Mouse (Mus musculus): ENCODE results near the gene Syngr4. TPM values are rescaled to one million over a fixed set of nuclear protein-coding genes. Genes with fewer than 3 reads are reported as not detected.

The Syngr4 gene
- polyA plus RNA-seq, 1 experiment from 2014 or later: 0.72 TPM

DNA sequence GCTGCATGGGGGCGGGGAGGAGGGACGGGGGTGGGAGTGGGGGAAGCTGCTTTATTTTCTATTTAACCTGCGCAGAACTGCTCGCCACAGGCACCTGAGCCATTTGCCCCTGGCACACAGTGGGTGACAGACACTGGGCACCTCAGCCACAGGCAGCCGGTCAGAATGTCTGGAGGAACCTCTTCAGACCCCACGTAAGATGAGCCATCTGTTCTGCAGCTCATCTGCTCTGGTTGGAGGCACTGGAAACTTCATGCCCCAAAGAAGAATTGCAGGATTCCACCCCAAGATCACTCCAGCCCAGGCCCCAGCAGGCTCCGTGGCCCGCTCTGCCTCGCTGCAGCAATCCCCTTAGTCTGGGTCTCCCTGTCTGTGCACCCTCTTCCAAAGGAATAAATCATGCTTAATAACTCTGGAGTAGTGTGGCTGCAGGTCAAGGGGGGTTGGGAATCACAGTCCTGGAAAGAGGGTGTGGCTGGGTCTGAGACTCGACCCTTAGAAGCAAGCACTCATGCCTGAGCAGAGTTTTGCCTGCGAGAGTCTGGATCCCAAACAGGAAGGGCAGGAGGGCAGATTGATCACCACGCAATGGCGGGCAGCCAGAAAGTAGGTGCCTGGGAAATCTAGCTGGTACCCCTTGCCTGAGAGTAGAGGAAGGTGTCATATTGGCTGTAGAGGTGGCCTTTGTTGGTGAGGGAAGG lies 20.6 kb upstream of the Syngr4 start:
- ATAC-seq: no peak
- TF ChIP-seq CTCF (IDR thresholded peaks at IDR 0.05; ENCODE audit: low read depth): no peak
- Histone ChIP-seq H3K27ac (ENCODE audit: low read depth, low read length) (no peak overlapping the region), H3K4me1 (replicated peaks; ENCODE audit: control insufficient read depth, insufficient read depth, low read length) (peaks cover 3% of the 10 kb centered on the region; the same call in 1 of the 2 replicates), H3K27me3 (replicated peaks; ENCODE audit: control insufficient read depth, insufficient read depth, low read length) (no peaks in the 10 kb centered on the region), H3K9ac (ENCODE audit: low read depth, low read length) (no peak overlapping the region), H3K4me2 (replicated peaks; ENCODE audit: low read depth) (peak overlapping the region; percentile 59), H3K4me3 (ENCODE audit: low read depth, low read length) (no peak overlapping the region), H3K36me3 (ENCODE audit: control insufficient read depth, insufficient read depth) (peaks cover 19% of the 10 kb centered on the region), H3K9me3 (ENCODE audit: control insufficient read depth) (no peaks in the 10 kb centered on the region)
- WGBS: 26% methylated on average over 13 of the region's 13 CpGs

DNA sequence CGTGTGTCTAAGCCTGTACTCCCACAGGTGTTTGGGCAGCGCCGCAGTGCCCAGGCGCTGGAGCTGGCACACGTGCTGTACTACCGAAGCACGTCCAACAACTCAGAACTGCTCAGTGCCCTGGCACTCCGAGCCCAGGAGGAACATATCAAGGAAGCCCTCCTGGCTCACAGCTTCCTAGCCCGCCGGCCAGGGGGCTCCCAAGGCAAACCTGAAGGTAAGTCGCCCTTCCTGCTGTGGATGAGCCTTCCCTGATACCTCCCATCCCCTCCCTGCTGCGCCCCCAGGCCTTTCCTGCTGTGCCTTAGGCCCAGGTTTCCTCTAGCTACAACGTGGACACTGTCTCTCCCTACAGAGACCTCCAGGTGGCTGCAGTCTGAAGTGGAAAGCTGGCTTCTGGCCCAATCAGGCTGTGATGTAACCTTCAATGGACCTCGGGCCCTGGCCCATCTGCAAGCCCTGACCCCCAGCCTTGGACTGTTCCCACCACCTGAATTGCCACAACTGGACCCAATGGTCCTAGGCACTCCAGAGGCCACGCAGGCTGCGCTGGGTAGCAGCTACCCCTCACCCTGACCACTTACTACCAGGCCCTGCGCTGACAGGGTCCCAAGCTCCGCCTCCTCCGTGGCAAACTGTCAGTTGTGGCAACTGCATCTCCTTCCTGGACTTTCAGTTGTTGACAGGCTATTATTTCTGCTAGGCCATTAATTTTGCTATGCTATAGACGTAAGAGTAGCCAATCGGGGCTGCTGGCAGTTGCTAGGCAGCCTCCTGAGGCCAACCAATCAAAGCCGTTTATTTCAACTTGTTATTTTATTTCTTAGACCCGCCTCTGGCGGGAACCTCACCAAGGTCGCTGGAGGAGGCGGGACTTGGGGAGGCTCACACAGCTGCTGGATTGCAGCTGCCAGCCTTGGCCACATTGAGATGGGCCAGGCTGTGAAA lies 19.8 kb upstream of the Syngr4 start:
- peaks cover 1% of the 10 kb centered on the region; the same call in 1 of the 2 replicates for H3K4me1 ChIP-seq (replicated peaks; ENCODE audit: control insufficient read depth, insufficient read depth, low read length)
- H3K27me3 ChIP-seq (replicated peaks; ENCODE audit: control insufficient read depth, insufficient read depth, low read length): no peaks in the 10 kb centered on the region
- peaks cover 20% of the 10 kb centered on the region for H3K36me3 ChIP-seq (ENCODE audit: control insufficient read depth, insufficient read depth)
- TF ChIP-seq CTCF (IDR thresholded peaks at IDR 0.05; ENCODE audit: low read depth): peak; percentile 36; the same call in 1 of the 2 replicates
- H3K27ac ChIP-seq (ENCODE audit: low read depth, low read length): peak overlapping the region; percentile 47; the same call in 1 of the 2 replicates
- ATAC-seq: peak; percentile 67
- WGBS: 45% methylated on average over 26 of the region's 26 CpGs
- H3K9ac ChIP-seq (ENCODE audit: low read depth, low read length): peak overlapping the region; percentile 26; the same call in 1 of the 2 replicates
- no peaks in the 10 kb centered on the region for H3K9me3 ChIP-seq (ENCODE audit: control insufficient read depth)
- H3K4me2 ChIP-seq (replicated peaks; ENCODE audit: low read depth): peak overlapping the region; percentile 59
- peak overlapping the region; percentile 23 for H3K4me3 ChIP-seq (ENCODE audit: low read depth, low read length)

DNA sequence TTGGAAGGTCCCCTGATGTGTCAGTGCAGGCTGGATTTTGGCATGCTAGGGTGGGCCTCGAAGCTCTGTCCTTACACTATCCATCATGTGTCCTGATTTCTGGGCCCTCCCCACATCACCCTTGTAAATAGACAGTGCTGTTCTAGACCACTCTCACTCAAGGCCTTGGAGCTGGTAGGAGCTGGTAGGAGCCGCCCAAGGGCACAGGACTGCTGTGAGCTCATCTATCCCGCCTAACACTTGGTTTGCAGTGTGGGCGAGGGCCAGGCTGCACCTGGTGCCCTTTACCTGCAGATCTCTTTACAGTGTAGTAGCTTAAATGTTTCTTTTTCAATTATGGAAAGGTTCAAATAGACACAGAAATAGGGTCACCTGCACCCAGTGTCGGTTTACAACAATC lies 18.5 kb upstream of the Syngr4 start:
- no peaks in the 10 kb centered on the region for H3K9me3 ChIP-seq (ENCODE audit: control insufficient read depth)
- no peak for TF ChIP-seq CTCF (IDR thresholded peaks at IDR 0.05; ENCODE audit: low read depth)
- WGBS: 81% methylated on average over 5 of the region's 5 CpGs
- no peaks in the 10 kb centered on the region; the same call in 1 of the 2 replicates for H3K4me1 ChIP-seq (replicated peaks; ENCODE audit: control insufficient read depth, insufficient read depth, low read length)
- no peak overlapping the region for H3K4me3 ChIP-seq (ENCODE audit: low read depth, low read length)
- no peak overlapping the region for H3K9ac ChIP-seq (ENCODE audit: low read depth, low read length)
- H3K27ac ChIP-seq (ENCODE audit: low read depth, low read length): no peak overlapping the region
- H3K36me3 ChIP-seq (ENCODE audit: control insufficient read depth, insufficient read depth): peaks cover 29% of the 10 kb centered on the region
- no peak for ATAC-seq
- H3K4me2 ChIP-seq (replicated peaks; ENCODE audit: low read depth): no peak overlapping the region
- no peaks in the 10 kb centered on the region for H3K27me3 ChIP-seq (replicated peaks; ENCODE audit: control insufficient read depth, insufficient read depth, low read length)

DNA sequence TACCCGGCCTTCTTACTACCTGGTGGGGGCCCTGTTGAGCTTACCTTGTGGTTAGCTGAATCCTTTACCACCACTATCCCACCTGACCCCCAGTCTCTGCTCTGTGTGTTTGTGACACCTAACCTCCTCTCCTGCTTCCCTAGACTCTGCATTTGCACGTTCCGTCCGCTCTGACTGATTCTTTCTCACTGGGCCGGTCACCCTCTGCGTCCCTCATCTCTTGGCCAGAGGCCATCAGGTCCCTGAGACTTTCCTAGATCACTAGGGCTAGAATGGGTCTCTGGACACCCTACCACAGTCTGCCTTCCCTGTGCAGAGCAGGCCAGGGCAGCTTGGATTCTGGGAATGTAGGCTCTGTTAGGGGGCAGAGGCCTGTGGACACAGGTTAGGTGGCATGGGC lies 17.6 kb upstream of the Syngr4 start:
- Histone ChIP-seq H3K27ac (ENCODE audit: low read depth, low read length) (no peak overlapping the region; the same call in 1 of the 2 replicates), H3K4me1 (replicated peaks; ENCODE audit: control insufficient read depth, insufficient read depth, low read length) (no peaks in the 10 kb centered on the region; the same call in 1 of the 2 replicates), H3K4me2 (replicated peaks; ENCODE audit: low read depth) (no peak overlapping the region), H3K36me3 (ENCODE audit: control insufficient read depth, insufficient read depth) (peaks cover 38% of the 10 kb centered on the region), H3K9me3 (ENCODE audit: control insufficient read depth) (no peaks in the 10 kb centered on the region), H3K27me3 (replicated peaks; ENCODE audit: control insufficient read depth, insufficient read depth, low read length) (no peaks in the 10 kb centered on the region), H3K9ac (ENCODE audit: low read depth, low read length) (no peak overlapping the region), H3K4me3 (ENCODE audit: low read depth, low read length) (no peak overlapping the region)
- WGBS: 91% methylated on average over 6 of the region's 6 CpGs
- no peak for TF ChIP-seq CTCF (IDR thresholded peaks at IDR 0.05; ENCODE audit: low read depth)
- no peak for ATAC-seq

DNA sequence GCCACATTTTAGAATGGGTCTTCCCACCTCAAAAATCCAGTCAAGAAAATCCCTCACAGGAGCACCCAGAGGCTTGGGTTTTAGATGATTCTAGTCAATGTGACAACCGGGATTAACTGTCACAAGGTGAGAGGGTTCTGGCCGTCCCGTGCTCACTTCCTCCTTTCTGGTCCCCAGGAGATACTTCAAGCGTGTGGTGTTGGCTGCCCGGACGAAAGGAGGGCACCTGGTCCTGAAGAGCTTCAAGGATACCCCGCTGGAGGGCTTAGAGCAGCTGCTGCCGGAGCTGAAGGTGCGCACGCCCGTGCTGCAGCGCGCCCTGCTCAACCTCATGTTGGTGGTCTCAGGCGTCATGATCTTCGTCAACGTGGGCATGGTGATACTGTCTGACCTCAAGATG lies 12.6 kb upstream of the Syngr4 start:
- H3K27me3 ChIP-seq (replicated peaks; ENCODE audit: control insufficient read depth, insufficient read depth, low read length): no peaks in the 10 kb centered on the region
- peaks cover 35% of the 10 kb centered on the region for H3K36me3 ChIP-seq (ENCODE audit: control insufficient read depth, insufficient read depth)
- no peak for TF ChIP-seq CTCF (IDR thresholded peaks at IDR 0.05; ENCODE audit: low read depth)
- no peak overlapping the region for H3K4me3 ChIP-seq (ENCODE audit: low read depth, low read length)
- no peaks in the 10 kb centered on the region for H3K9me3 ChIP-seq (ENCODE audit: control insufficient read depth)
- no peak overlapping the region for H3K9ac ChIP-seq (ENCODE audit: low read depth, low read length)
- H3K27ac ChIP-seq (ENCODE audit: low read depth, low read length): no peak overlapping the region
- no peaks in the 10 kb centered on the region for H3K4me1 ChIP-seq (replicated peaks; ENCODE audit: control insufficient read depth, insufficient read depth, low read length)
- H3K4me2 ChIP-seq (replicated peaks; ENCODE audit: low read depth): no peak overlapping the region
- 95% methylated on average over 16 of the region's 16 CpGs for WGBS
- ATAC-seq: no peak

DNA sequence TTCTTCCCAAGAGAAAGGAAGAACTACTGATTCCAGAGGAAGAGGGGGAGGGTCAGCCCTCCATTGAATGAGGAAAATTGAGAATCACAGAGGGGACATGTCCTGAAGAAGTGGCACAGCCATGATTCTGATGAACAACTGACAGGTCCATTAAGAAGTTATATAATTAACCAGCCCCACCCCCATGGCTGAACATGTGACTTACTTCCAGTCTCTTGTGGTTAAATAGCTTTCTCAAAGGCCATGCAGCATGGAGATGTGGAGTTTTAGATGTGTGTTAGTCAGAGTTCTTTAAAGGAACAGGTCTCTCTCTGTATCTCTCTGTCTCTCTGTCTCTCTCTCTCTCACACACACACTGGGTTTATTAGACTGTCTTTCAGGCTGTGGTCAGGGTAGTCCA lies 11.9 kb upstream of the Syngr4 start:
- no peak overlapping the region for H3K9ac ChIP-seq (ENCODE audit: low read depth, low read length)
- no peak for TF ChIP-seq CTCF (IDR thresholded peaks at IDR 0.05; ENCODE audit: low read depth)

More for the DNA sequence above, 11.9 kb upstream of the Syngr4 start:
- ATAC-seq: no peak
- Histone ChIP-seq H3K27ac (ENCODE audit: low read depth, low read length) (no peak overlapping the region), H3K27me3 (replicated peaks; ENCODE audit: control insufficient read depth, insufficient read depth, low read length) (no peaks in the 10 kb centered on the region), H3K4me1 (replicated peaks; ENCODE audit: control insufficient read depth, insufficient read depth, low read length) (no peaks in the 10 kb centered on the region), H3K4me2 (replicated peaks; ENCODE audit: low read depth) (no peak overlapping the region), H3K36me3 (ENCODE audit: control insufficient read depth, insufficient read depth) (peaks cover 32% of the 10 kb centered on the region), H3K9me3 (ENCODE audit: control insufficient read depth) (no peaks in the 10 kb centered on the region), H3K4me3 (ENCODE audit: low read depth, low read length) (no peak overlapping the region)
